Mouse (Mus musculus): ENCODE measurements around the gene Slc38a10.

Slc38a10 gene

DNA sequence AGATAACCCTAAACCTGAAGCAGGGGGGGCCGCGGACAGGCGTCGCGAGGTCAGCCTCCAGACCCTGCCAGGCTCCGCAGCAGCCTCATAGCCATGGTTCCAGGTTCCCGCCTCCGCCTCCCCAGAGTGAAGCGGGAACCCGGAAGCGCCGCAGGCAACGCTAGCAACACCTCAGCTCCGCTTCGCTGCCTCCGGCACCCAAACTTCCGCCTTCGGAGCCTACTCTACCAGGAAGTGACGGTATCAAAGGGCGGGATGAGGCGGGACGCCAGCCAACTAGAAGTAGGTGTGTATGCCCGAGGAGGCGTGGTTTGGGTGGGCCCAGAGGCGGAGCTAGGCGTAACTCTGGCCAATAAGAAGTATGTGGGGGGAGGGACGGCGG, at the start of gene Slc38a10:
TSS of gene Slc38a10 (minus strand) at position 234 of the 382 bp plus-strand sequence.
- in situ Hi-C loops (cut with MboI): no loop called here

DNA sequence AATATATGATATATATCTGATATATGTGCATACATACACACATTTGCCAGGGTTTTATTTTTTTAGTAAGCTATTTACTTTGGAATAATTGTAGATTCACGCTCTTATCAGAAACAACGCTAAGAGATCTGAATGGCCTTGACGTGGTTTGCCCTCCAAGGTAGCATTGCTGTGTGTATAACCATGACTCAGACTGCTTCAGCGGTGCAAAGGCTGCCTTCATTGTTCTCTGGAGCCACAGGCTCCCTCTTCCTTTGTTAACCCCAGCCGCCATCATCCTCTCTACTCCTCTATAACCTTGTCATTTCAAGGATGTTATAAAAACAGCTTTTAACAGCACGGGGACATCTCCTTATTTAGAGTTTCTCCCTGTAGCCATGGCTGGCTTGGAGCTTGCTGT, 49.5 kb upstream of the Slc38a10 start:
- in situ Hi-C loops (cut with MboI): no loop called here

DNA sequence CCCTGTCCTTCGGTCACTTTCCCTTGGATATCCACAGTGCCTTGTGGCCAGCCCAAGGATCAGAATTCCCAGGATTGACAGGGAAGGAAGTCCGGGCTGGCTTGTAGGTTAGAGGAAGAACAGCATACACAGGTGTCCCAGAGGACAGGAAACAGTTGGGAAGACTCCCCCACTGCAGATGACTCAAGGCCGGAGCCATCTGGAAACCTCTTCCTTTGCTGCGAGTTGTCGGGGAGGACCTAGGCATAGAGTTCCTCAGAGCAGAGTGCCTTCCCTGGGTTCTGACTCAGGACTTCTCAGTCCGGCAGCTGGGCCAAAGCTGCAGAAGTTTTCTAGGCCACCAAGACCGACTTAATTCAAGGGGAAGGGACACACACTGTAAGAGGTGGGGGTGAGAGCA, 48.6 kb upstream of the Slc38a10 start:
- in situ Hi-C loops (cut with MboI): no loop called here

DNA sequence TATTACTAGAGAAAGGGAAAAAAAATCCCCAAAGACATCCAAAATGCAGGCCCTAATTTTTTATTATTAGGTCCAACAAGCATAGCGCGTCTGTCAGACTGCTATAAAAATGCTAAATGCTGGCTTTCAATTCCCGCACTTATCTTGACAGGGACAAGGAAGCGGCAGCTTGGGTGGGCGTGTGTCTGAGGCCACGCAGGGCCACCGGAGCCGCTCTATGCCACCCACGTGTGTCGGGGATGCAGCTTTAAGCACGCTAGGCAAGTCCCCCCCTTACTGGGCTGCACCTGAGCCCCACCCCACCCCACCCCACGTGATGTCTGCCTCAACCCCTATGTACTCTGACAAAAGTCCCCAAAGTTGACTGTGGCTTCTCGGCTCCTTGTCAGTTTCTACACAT, 47.7 kb upstream of the Slc38a10 start:
- in situ Hi-C loops (cut with MboI): no loop called here

DNA sequence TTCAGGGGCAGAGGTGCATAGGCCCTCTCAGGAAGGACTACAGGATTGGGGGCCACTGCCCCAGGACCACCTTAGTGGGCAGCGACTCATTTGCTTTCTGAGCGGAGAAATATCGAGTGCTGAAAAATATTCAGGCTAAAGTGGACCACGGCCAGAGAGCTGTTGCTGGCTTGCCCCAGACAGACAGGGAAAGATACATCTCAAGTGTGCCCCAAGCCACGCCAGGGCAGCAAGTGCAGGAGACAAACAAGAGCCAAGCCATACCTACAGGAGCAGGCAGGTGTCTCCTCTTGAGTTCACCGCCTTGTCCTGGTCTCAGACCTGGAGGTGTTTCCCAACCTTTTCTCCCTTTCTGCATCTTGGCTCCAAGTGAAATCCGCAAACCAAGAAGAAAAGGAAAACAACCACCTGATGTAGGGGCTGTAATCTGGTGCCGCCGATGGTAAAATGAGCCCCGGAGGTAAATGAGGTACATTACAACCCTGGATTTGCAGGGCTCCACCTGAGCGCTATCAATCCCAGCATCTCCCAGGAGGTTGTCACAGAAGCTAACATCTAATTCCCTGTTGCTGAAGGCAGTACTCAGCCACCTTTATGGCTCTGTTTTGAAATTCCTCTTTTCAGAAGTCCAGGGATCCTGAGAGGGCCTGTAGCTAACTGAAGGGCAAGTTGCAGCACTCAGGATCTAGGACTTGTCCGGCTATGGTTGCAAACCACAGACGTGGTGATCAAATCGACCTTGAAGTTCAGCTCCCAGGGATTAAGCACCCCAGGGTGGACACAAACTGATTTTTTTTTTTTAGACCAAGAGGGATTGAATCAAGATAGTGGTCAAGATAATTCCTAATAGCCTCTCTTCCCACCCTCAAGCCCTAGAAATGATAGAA, 39.6 kb upstream of the Slc38a10 start:
- in situ Hi-C loops (cut with MboI): no loop called here

DNA sequence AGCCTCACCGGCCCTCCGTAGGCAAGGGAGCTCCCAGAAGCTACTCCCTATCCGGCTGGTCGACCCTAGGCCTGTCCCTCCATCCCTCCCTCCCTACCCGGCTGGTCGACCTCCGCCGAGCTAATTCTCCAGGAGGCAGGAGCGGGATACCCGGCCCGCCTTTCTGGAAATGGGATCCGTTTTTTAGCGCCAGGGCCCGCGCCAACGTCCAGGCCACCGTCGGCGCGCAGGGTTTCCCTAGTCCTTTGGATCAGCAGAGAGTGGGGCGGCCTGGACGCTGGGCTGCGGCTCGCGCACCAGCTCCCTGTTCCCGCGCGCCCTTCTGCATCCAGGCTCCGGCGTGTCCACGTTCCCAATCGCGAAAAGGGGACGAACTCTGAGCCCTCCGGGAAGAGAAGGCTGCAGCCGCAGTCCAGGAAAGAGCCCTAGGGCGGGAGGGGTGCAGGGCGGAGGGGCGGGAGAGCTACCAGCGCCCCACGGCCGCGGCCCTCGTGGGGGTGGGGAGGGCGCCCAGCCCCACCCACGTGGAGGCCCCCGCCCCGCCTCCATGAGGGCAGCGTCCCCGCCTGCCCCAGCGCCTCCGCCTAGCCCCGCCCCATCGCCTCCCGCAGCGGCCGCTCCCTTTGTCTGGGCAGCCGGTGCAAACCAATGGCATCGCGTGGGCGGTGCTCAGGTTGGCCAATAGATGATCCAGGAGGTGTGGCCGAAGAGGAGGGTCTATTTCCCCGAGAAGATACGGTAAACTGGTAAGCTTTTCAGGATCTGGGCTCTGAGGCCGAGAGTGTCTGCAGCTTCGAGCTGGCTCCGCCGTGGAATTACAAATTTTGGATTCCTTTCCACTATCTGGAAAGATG, 38.5 kb upstream of the Slc38a10 start:
- in situ Hi-C loops (cut with MboI): no loop called here

DNA sequence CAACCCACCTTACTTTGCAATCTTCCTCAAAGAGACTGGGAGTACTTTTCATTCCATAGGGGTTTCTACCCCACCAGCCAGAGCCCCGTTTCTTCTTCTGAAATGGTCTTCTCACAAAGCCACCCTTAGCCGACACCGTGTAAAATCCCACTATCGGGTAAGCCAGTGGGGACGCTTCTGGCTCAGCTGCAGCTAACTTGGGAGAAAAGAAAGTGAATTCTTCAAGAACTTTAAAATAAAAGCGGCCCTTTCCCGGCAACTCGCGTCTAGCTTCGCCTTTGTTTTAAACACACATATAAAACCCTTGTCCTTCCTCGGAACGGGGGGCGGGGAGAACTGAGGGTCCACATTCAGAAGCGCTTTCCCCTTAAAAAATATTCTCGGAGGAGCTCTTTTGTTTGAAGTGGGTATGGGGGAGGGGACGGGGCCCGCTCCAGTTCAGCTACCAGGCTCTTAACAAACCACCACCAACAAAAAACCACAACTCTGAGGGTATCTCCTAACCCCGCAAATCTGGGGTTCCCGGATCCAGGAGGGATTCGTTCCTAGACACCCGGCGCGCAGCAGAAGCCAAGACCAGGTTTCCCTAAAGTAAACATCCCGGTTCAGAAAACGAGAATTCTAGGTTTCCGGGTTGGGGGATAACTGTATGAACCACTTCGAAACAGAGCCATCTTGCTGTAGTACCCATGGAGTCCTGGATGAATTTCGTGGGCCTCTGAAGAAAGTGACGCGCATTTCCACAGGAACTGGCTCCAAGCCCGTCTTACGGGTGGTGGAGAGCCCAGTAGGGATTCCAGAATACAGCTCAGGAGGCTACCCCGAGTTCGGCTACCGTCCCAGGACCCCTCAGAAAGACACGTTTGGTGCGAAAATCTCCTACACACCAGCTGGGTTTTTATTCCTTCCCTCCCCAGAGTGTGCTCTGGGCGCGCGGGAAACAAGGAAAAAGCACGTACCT, 37.6 kb upstream of the Slc38a10 start:
- in situ Hi-C loops (cut with MboI): no loop called here

DNA sequence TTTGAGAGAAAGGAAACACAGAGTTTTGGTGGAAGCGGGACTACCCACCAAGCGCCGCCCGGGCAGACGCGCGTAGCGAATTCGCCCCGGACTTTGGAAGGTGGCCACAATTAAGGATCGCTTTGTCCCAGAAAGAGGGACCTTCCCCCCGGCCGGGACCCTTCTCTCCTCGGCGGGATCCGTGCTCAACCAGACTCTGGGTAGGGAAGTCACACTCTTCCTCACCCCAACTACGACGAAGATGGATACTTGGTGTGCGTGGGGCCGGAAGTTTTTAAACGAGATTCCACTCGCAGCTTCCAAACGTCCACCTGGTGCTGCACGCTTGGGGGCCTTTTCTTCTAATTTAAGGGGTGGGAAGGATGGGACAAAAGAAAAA, 36.9 kb upstream of the Slc38a10 start:
- in situ Hi-C loops (cut with MboI): no loop called here

DNA sequence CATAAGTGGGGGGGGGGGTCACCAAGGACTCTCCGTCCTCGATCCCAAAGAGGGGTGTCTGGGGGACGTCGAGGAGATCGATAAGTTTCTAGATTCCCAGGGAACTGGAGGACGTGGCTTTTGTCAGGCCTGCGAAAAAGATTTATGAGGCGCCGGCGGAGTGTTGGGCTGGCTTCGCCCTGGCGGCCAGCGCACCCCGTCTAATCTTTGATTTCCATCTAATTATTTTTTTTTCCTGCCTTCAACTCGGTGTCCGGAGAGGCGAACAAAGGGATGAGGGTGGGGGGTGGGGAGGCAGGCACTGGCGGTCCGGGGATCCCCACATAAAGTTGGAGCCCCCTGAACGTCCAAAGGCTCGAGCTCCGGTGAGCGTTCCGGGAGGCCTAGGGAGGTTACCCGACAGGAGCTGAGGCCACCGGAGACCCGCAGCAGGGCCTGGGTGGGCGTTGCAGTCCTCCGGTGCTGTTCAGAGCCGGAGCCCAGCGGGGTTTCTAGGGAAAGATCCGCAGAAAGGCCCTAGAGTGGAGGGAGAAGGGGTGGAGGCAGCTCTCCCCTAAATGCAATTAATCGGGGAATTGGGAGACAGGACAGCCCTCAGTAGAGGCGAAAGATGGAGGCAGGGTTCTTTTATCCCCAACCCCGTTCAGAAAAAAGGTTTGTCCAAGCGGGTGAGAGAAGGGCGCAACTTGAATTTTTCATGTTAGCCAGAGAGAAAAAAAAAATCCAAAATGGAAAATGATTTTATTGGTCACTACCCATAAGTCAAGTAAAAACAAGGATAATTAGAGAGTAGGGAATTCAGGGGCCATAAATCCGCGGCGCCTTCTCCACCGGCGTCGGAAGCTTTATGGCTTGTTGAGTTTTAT, 36.3 kb upstream of the Slc38a10 start:
- in situ Hi-C loops (cut with MboI): no loop called here

DNA sequence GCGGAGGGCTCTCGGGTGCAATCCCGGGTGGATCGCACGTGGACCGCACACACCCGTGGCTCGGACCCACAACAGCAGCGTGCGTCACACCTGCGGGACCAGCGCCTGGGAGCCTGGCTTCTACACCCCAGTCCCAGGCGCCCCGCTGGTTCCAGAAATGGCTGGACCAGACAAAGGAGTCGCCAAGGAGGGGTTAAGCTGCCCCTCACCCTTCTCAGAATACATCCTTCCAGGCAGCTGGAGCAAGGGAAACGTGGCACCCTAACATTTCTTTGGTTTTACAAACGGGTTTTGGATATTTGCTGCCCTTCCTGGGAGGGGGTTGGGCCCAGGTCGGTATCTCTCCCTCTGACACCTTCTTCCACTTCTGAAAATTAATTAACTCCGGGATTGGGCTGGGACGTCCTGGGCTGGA, 35.7 kb upstream of the Slc38a10 start:
- in situ Hi-C loops (cut with MboI): no loop called here

DNA sequence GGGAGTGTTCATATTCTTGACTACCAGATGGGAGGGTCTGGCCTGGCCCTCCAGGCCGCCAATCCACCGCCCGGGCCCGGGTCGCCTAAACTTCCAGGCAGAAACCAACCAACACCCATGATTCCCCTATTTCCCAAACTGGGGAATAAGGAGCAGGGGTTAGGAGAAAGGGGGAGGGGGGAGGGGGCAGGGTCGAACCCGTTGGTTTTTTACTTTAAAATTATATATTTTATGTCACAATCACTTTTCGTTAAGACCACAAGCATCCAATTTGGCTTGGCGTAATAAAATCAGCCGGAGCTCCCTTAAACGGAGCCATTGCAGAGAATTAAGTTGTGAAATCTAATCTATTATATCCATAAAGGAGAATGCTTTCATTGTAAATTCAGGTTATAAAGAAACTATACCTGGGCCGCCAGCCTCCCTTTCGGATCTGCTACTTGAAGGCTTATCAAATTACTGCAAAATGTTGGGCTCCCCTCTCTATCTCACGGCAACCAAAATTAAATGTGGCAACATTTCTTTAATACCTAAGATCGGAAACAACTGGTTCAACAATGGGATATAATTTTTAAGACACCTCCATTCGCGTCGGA, 35.1 kb upstream of the Slc38a10 start:
- in situ Hi-C loops (cut with MboI): no loop called here

DNA sequence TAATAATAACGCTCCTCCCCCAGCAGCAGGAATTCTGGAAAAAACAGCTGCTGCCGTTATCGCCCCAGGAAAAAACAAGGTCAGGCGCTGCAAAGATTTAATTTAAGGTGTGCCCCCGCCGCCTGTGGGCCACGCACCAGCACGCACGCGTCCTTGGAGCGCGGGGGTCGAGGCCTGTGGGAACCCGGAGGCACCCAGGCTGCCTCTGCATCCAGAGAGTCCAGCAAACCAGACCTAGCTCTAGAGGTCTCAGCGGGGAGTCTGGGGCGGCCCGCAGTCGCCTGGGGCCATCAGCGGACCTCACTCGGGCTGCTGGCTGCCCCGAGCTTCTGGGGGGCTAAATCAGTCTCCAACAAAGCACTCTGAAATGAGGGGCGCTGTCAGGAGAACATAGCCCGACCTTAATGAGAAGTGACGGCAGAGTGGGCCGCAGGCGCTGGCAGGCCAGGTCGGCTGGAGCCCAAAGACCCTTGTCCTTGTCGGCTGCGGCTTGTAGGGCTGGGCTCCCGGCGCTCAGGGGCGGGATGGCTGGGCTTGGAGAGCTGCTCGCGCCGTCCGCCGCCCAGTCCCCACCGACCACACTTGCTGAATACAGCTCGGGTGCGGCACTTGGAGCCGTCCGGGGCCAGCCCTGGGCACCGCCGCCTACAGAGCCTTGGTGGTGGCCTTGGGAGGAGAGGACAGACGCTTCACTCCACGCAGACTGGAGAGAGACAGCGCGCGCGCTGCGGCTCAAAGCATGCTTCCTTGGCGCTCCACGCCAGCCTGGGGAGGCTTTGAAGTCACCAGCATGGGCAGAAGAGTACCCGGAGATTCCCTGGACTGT, 34.4 kb upstream of the Slc38a10 start:
- in situ Hi-C loops (cut with MboI): no loop called here

DNA sequence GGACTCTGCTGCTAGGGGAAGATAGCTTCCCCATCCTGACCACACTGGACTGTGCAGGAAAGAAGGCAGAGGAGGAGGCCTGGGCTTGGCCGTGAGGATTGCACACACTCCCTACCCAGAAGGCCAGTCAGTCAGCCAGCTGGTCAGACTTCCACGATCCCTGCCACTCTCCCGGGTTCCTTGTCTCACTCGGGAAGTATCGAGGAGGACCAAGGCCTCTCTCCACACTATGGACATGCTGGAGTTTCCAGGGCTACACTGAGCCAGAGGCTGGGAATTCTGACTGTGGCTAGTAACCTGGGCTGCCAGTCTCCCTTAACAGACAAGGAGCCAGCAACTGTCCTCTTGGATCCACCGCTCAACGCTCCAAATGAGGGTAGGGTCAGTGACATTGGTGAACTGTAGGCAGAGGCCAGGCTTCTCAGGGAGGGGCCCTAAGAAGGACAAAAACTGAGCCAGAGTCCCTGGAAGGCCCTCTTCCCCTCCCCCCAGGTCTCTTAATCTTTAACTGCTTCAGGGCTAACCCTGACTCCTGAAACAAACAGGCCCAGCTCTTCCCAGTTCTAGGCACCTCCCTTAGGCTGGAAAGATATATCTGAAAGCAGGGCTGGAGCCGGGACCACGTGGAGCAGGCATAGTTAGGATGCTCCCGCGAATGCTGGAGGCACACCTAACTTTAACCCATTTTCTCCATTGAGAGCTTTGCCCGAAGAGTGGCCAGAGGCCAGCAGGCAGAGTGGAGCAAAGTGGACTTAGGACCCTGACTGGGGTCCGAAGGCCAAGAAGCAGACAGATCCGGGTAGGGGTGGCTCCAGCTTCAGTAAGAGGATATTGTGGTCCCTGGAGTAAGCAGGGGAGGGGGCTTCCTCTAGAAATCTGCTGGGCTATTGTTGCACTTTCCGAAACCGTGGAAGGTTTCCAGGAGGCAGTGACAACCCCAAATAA, 33.5 kb upstream of the Slc38a10 start:
- in situ Hi-C loops (cut with MboI): no loop called here

DNA sequence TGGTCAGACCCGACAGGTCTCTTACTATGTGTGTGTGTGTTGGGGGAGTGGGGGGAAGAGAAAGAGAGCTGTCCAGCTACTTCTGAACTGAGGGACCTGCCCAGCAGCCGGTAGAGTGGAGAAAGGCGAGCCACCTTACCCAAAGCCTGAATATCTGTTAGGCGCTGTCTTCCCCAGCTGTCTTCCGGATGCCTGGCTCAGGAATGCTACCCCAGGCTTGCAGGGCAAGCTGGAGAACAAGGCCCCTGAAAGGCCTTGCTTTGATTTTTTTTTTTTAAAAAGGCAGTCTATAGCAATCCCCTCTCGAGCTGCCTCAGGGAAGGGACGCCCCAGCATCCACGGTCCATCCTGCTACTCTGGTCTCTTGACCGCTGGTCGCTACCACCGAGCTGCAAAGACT, 32.6 kb upstream of the Slc38a10 start:
- in situ Hi-C loops (cut with MboI): no loop called here

DNA sequence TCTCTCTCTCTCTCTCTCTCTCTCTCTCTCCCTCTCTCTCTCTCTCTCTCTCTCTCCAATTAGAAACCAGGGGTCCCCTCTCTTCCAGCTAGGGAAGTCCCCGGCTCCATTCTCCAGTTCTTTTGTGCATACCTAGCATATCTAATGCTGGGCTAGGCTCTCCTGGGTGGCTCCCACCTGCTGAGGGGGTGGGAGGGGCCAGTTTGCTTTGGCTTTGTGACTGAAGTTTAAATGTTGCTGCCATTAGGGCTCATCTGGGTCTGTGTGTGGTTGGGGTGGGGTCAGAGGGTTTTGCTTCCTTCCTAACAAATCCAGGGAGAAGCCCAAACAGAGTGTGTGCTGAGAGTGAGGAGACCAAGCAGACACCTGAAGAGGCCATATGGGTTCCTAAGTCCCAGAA, 32.0 kb upstream of the Slc38a10 start:
- in situ Hi-C loops (cut with MboI): no loop called here

DNA sequence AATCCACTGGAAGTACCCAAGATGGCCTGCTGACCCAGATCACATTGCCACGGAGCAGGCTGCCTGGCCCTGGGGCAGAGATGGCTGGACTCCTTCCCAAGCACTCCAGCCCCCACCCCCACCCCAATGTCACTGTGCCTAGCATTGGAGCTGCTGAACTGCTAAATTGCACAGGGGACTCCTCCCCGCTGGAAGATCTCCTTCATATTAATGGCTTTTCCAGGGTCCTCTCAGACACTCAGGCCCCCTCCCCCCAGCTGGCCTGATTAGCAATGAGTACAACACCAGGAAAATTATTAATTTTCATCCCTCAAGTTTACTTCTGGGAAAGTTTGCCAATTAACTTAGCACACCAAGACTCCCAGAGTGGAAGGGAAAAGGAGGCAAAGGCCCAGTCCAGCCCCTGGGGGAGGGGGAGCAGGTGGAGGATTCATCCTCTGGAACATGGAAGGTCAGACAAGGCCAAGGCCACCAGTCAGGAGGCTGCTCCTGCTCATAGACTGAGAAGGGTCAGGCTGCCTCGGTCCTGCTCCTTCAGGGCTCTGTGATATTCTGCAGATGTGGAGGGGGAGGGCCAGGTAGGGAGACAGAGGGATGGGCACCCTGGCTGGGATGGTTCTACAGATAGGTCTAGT, 31.4 kb upstream of the Slc38a10 start:
- in situ Hi-C loops (cut with MboI): no loop called here

DNA sequence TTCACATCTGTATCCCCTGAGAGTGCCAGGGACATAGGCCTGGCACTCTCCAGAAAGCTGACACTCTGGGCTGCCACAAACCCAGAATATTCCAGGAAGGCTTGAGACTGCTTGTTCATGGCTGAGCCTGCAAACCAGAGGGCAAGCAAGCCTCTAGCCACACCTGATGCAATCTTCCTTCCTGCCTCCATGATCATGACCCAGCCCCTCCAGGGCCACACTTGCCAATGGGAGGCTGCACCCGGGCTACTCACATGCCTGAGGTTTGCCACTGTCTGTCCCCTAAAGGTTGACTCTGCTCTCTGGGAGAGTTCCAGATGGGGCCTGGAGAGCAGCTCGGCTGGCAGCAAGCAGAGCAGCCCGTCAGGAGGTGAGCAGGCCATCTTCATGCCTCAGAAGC, 30.2 kb upstream of the Slc38a10 start:
- in situ Hi-C loops (cut with MboI): no loop called here

DNA sequence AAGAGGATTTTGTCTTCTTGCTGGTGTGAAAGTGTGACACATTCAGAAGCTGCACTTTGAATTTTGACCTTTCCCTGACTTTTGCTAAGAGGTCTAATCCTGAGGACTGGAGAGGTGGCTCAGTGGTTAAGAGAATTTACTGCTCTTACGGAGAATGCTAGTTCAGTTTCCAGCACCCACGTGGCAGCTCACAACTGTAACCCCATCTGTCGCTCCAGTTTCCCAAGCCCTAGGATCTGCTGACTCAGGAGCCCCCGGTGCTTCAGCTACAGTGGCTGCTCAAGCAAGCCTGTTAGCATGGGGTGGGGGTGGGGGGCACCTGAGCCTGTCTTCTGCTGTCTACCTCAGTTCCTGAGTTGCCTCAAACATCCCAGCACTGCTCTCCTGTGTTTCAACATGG, 28.2 kb upstream of the Slc38a10 start:
- in situ Hi-C loops (cut with MboI): no loop called here

All from mature B cell (primary cell).